ENCODE assay signal across 25 mouse cellular contexts in the genomic region with DNA sequence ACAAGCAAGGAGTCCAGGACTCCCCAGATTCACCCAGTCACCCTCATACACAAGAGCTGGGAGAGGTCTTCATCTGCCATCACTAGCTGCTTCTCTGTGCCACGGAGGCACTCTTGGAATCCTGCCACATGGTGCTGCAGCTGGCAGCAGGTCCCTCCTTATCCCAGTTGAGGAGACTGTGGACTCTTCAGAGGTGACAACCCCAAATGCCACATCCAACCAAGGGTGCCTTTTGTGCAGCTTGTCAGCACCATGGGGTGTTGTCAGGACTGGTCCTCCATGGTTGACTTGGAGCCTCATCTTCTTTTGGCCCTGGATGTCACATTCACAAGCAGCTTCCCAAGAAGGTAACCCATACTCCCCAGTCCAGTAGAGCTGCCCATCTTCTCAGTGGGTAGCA. TPM values are rescaled to one million over a fixed set of nuclear protein-coding genes. Genes with fewer than 3 reads are reported as not detected.
DNase-seq lines count a peak whose midpoint lies in the region; ATAC-seq and TF ChIP-seq lines count a peak whose summit lies in the region.
"Had no signal": no experiment of that assay in that cellular context is flagged by ENCODE, and none has a peak within 500 bp of the region (broad histone marks: within the 10 kb centered on the region; RNA-seq: fewer than 3 reads in every experiment).

No protein-coding gene starts in this region.

- H3K9ac ChIP-seq in forebrain, embryonic 12.5 days, result no peak overlapping the region

- no peak for DNase-seq in spleen, postnatal 10 days (ENCODE audit: low spot score in 2 of 2)
- DNase-seq in thymus, postnatal 25 days, result no peak
- DNase-seq: adrenal gland, adult 2 months; adrenal gland, adult 8-10 months; adrenal gland, postnatal 10 days; adrenal gland, postnatal 14 days; adrenal gland, postnatal 25 days; adrenal gland, postnatal 36 days; B cell, adult 2 months; cerebellum, adult 11 months; cerebellum, adult 11-12 months; cerebellum, adult 18-20 months; cerebellum, adult 2 months had no signal

- no peaks in the 10 kb centered on the region for H3K27me3 ChIP-seq in myocyte (ENCODE audit: control insufficient read depth, insufficient read depth, insufficient read length)
- H3K27me3 ChIP-seq in forebrain, embryonic 12.5 days, result peaks cover 25% of the 10 kb centered on the region
- H3K27me3 ChIP-seq: Patski had no signal

- no peak for ATAC-seq in forebrain, embryonic 12.5 days (ENCODE audit: low FRiP score)
- ATAC-seq: activated CD4-positive, CD25-positive, alpha-beta regulatory T cell, adult 4 months; CD4-positive, CD25-positive, alpha-beta regulatory T cell, adult 4 months; Patski had no signal

- TF ChIP-seq POLR2A in bone marrow macrophage, adult 2 months (IDR thresholded peaks at IDR 0.05; ENCODE audit: borderline replicate concordance, low read depth, low read length), result no peak
- peak; percentile 35 for TF ChIP-seq POLR2A in myocyte (IDR thresholded peaks at IDR 0.05; ENCODE audit: insufficient read length, low read depth)

- H3K79me2 ChIP-seq in macrophage (ENCODE audit: inconsistent target), result no peaks in the 10 kb centered on the region
- peaks cover 9% of the 10 kb centered on the region for H3K79me2 ChIP-seq in myocyte (ENCODE audit: control insufficient read depth, insufficient read depth)

- H3K27ac ChIP-seq in bone marrow macrophage, adult 2 months (ENCODE audit: insufficient read depth, low read depth, low read length), result peak overlapping the region; percentile 30
- peak overlapping the region; percentile 35 for H3K27ac ChIP-seq in macrophage
- H3K27ac ChIP-seq in forebrain, embryonic 12.5 days, result no peak overlapping the region

- H3ac ChIP-seq in myocyte (ENCODE audit: control insufficient read depth, insufficient read length), result no peak overlapping the region

- H3K4me1 ChIP-seq in bone marrow macrophage, adult 2 months (ENCODE audit: control insufficient read depth, insufficient read depth, low read length), result peaks cover 21% of the 10 kb centered on the region
- H3K4me1 ChIP-seq in forebrain, embryonic 12.5 days, result no peaks in the 10 kb centered on the region

- no peaks in the 10 kb centered on the region for H3K9me3 ChIP-seq in forebrain, embryonic 12.5 days
- H3K9me3 ChIP-seq: G1E had no signal

- 58% methylated on average over 1 of the region's 1 CpGs for WGBS in macrophage (ENCODE audit: missing documents)
- WGBS in forebrain, embryonic 12.5 days, result 44% methylated on average over 1 of the region's 1 CpGs

- H3K4me3 ChIP-seq in bone marrow macrophage, adult 2 months (ENCODE audit: insufficient read depth, low read length), result no peak overlapping the region
- H3K4me3 ChIP-seq in macrophage (ENCODE audit: inconsistent target), result no peak overlapping the region
- H3K4me3 ChIP-seq in myocyte, result no peak overlapping the region
- H3K4me3 ChIP-seq in forebrain, embryonic 12.5 days (replicated peaks), result no peak overlapping the region

- no peak overlapping the region for H3K4me2 ChIP-seq in myocyte (ENCODE audit: low read depth)
- H3K4me2 ChIP-seq in forebrain, embryonic 12.5 days, result no peak overlapping the region

- H3K36me3 ChIP-seq in macrophage (ENCODE audit: inconsistent target), result no peaks in the 10 kb centered on the region
- H3K36me3 ChIP-seq in myocyte (ENCODE audit: control insufficient read depth, insufficient read depth), result peaks cover 12% of the 10 kb centered on the region
- no peaks in the 10 kb centered on the region for H3K36me3 ChIP-seq in forebrain, embryonic 12.5 days (replicated peaks)
- H3K36me3 ChIP-seq: G1E had no signal

- TF ChIP-seq CTCF in bone marrow macrophage, adult 2 months (IDR thresholded peaks at IDR 0.05; ENCODE audit: low read depth, low read length), result no peak

TF ChIP-seq in myocyte, 11 proteins besides CTCF, POLR2A, EP300 and RAD21:
- peak; percentile 95 for TF ChIP-seq POLR2AphosphoS2 (IDR thresholded peaks at IDR 0.05; ENCODE audit: insufficient read length, low read depth)
- TF ChIP-seq TCF3 (IDR thresholded peaks at IDR 0.05; ENCODE audit: insufficient read length, low read depth), result no peak
- peak in 1 of 3 experiments; percentile 23 for TF ChIP-seq MYOD1 (IDR thresholded peaks at IDR 0.05; ENCODE audit: control insufficient read depth in 1 of 3, insufficient read length in 2 of 3, low read depth in 2 of 3)
- TF ChIP-seq SRF (IDR thresholded peaks at IDR 0.05; ENCODE audit: control insufficient read depth, insufficient read length, low read depth), result no peak
- TF ChIP-seq REST (IDR thresholded peaks at IDR 0.05; ENCODE audit: insufficient read depth, insufficient read length), result no peak
- no peak for TF ChIP-seq MAX (IDR thresholded peaks at IDR 0.05; ENCODE audit: low read depth)
- TF ChIP-seq USF1 (IDR thresholded peaks at IDR 0.05; ENCODE audit: low read depth), result no peak
- TF ChIP-seq TCF12 (IDR thresholded peaks at IDR 0.05; ENCODE audit: insufficient read depth, poor library complexity, severe bottlenecking), result no peak
- TF ChIP-seq E2F4 (IDR thresholded peaks at IDR 0.05; ENCODE audit: insufficient read depth), result no peak
- TF ChIP-seq CEBPB (IDR thresholded peaks at IDR 0.05; ENCODE audit: insufficient read depth, poor library complexity, severe bottlenecking), result no peak
- peak in 1 of 3 experiments; percentile 45 for TF ChIP-seq MYOG (IDR thresholded peaks at IDR 0.05; ENCODE audit: control insufficient read depth in 1 of 3, insufficient read depth in 1 of 3, insufficient read length in 2 of 3, low read depth in 2 of 3)

RNA-seq across cellular contexts. Expression of a gene that starts 2.6 kb away (rescaled TPM):
- not detected in 2 replicates for polyA plus RNA-seq in bone marrow macrophage, adult 2 months (2012; ENCODE audit: insufficient read depth, insufficient read length, missing spikeins)
- total RNA-seq in macrophage (2018; cell fraction: chromatin; rRNA removed), result under 1 TPM in 1 of 26 experiments, not detected in 25; 0.26 TPM
- total RNA-seq in macrophage (2018; cell fraction: cytosol; rRNA removed), result not detected
- under 1 TPM in 1 of 26 experiments, not detected in 25; 0.23 TPM for total RNA-seq in macrophage (2018; cell fraction: nucleus; rRNA removed)
- polyA plus RNA-seq in macrophage (2018) (0.24 TPM in 1 of 3 replicates, not detected in the others), myocyte (2012; fragmentation: generic; extraction: Trizol) (376 TPM)
- not detected in 2 replicates for polyA plus RNA-seq in forebrain, embryonic 12.5 days (2016; fragmentation: Nextera tagmentation; extraction: Ambion mirVana)
- total RNA-seq: adrenal gland, adult 18-20 months; adrenal gland, adult 2 months; adrenal gland, adult 8-10 months; adrenal gland, postnatal 14 days; adrenal gland, postnatal 25 days; adrenal gland, postnatal 36 days; MEL had no signal
- polyA plus RNA-seq: activated CD4-positive, CD25-positive, alpha-beta regulatory T cell, adult 4 months; adrenal gland, adult 2 months; cerebellum, adult 2 months; G1E; Patski had no signal

RNA-seq across cellular contexts. Expression of a gene that starts 11.4 kb away (rescaled TPM):
- not detected in 2 replicates for polyA plus RNA-seq in bone marrow macrophage, adult 2 months (2012; ENCODE audit: insufficient read depth, insufficient read length, missing spikeins)
- total RNA-seq in macrophage (2018; cell fraction: chromatin; rRNA removed), result not detected
- total RNA-seq in macrophage (2018; cell fraction: cytosol; rRNA removed), result not detected
- not detected for total RNA-seq in macrophage (2018; cell fraction: nucleus; rRNA removed)
- polyA plus RNA-seq in macrophage (2018), result not detected in 3 replicates
- polyA plus RNA-seq in myocyte (2012; fragmentation: generic; extraction: Trizol), result 208 TPM
- polyA plus RNA-seq in forebrain, embryonic 12.5 days (2016; fragmentation: Nextera tagmentation; extraction: Ambion mirVana), result 0.10 TPM in 1 of 2 replicates, not detected in the other
- total RNA-seq: adrenal gland, adult 18-20 months; adrenal gland, adult 2 months; adrenal gland, adult 8-10 months; adrenal gland, postnatal 14 days; adrenal gland, postnatal 25 days; adrenal gland, postnatal 36 days; CH12.LX; G1E; MEL had no signal
- polyA plus RNA-seq: activated CD4-positive, CD25-positive, alpha-beta regulatory T cell, adult 4 months; adrenal gland, adult 2 months; CD4-positive, CD25-positive, alpha-beta regulatory T cell, adult 4 months; cerebellum, adult 2 months; G1E; Patski had no signal

RNA-seq across cellular contexts. Expression of a gene that starts 11.9 kb away (rescaled TPM):
- 97.9 and 99.5 TPM in 2 replicates for polyA plus RNA-seq in bone marrow macrophage, adult 2 months (2012; ENCODE audit: insufficient read depth, insufficient read length, missing spikeins)
- 100 to 1,000 TPM in 7 of 26 experiments, 10 to 100 TPM in 19; 70.1 to 123 (median 96.7) TPM for total RNA-seq in macrophage (2018; cell fraction: chromatin; rRNA removed)
- total RNA-seq in macrophage (2018; cell fraction: cytosol; rRNA removed), result 100 to 1,000 TPM in 6 of 26 experiments, 10 to 100 TPM in 20; 81.1 to 137 (median 91.7) TPM
- 100 to 1,000 TPM in 1 of 26 experiments, 10 to 100 TPM in 25; 61.8 to 110 (median 73.3) TPM for total RNA-seq in macrophage (2018; cell fraction: nucleus; rRNA removed)
- polyA plus RNA-seq in macrophage (2018) (76.8 to 143 TPM (median 95.4 TPM) in 3 replicates), myocyte (2012; fragmentation: generic; extraction: Trizol) (221 TPM)
- 134 and 137 TPM in 2 replicates for polyA plus RNA-seq in forebrain, embryonic 12.5 days (2016; fragmentation: Nextera tagmentation; extraction: Ambion mirVana)

RNA-seq across cellular contexts. Expression of a gene that starts 18.7 kb away (rescaled TPM):
- not detected in 2 replicates for polyA plus RNA-seq in bone marrow macrophage, adult 2 months (2012; ENCODE audit: insufficient read depth, insufficient read length, missing spikeins)
- not detected for total RNA-seq in macrophage (2018; cell fraction: chromatin; rRNA removed)
- not detected for total RNA-seq in macrophage (2018; cell fraction: cytosol; rRNA removed)
- total RNA-seq in macrophage (2018; cell fraction: nucleus; rRNA removed), result not detected
- polyA plus RNA-seq in macrophage (2018) (not detected in 3 replicates), myocyte (2012; fragmentation: generic; extraction: Trizol) (0.16 TPM)
- polyA plus RNA-seq in forebrain, embryonic 12.5 days (2016; fragmentation: Nextera tagmentation; extraction: Ambion mirVana), result not detected in 2 replicates
- total RNA-seq: adrenal gland, adult 18-20 months; adrenal gland, adult 2 months; adrenal gland, adult 8-10 months; adrenal gland, postnatal 10 days; adrenal gland, postnatal 14 days; adrenal gland, postnatal 25 days; adrenal gland, postnatal 36 days; adrenal gland, postnatal 4 days; CH12.LX; G1E had no signal
- polyA plus RNA-seq: activated CD4-positive, CD25-positive, alpha-beta regulatory T cell, adult 4 months; CD4-positive, CD25-positive, alpha-beta regulatory T cell, adult 4 months; G1E had no signal

RNA-seq across cellular contexts. Expression of a gene that starts 45.5 kb away (rescaled TPM):
- not detected in 2 replicates for polyA plus RNA-seq in bone marrow macrophage, adult 2 months (2012; ENCODE audit: insufficient read depth, insufficient read length, missing spikeins)
- not detected for total RNA-seq in macrophage (2018; cell fraction: chromatin; rRNA removed)
- total RNA-seq in macrophage (2018; cell fraction: cytosol; rRNA removed), result not detected
- total RNA-seq in macrophage (2018; cell fraction: nucleus; rRNA removed), result not detected
- not detected in 3 replicates for polyA plus RNA-seq in macrophage (2018)
- 0.06 TPM for polyA plus RNA-seq in myocyte (2012; fragmentation: generic; extraction: Trizol)
- polyA plus RNA-seq in forebrain, embryonic 12.5 days (2016; fragmentation: Nextera tagmentation; extraction: Ambion mirVana), result 18.3 and 23.2 TPM in 2 replicates
- total RNA-seq: CH12.LX, G1E had no signal
- polyA plus RNA-seq: G1E had no signal

Comparison
In these comparisons a context has a peak if more than half of its experiments do, and no peak if none do; other contexts are left out.
1. RNA of a gene that starts 2.6 kb away (polyA plus RNA-seq): 376 TPM in myocyte (single experiment); 0.24 TPM in macrophage, not detected in forebrain, embryonic 12.5 days and not detected in bone marrow macrophage, adult 2 months; every median in the first group is over 100 times any median in the second.
2. RNA of a gene that starts 11.4 kb away (polyA plus RNA-seq): 208 TPM in myocyte (single experiment); 0.10 TPM in forebrain, embryonic 12.5 days, not detected in bone marrow macrophage, adult 2 months and not detected in macrophage; every median in the first group is over 100 times any median in the second.